Mouse (Mus musculus): ENCODE data around the gene Sppl2b. TPM values are rescaled to one million over a fixed set of nuclear protein-coding genes. Genes with fewer than 3 reads are reported as not detected.

Sppl2b gene
- total and polyA plus RNA-seq, 2 experiments from 2014 or later = 78.6 to 132 TPM

GRCm38 (mm10) chr10:80839848-80840247, 15.2 kb upstream of the Sppl2b start:
- Histone ChIP-seq H3K4me3 (ENCODE audit: low read depth, low read length) (no peak overlapping the region), H3K27me3 (ENCODE audit: insufficient read depth, low read length) (no peaks in the 10 kb centered on the region; the same call in 1 of the 2 replicates)
- WGBS = 56% methylated on average over 6 of the region's 6 CpGs

GRCm38 (mm10) chr10:80841685-80842084, 13.4 kb upstream of the Sppl2b start:
- DNase-seq (ENCODE audit: low spot score) (no peak), ATAC-seq (ENCODE audit: low FRiP score) (no peak)
- 80% methylated on average over 2 of the region's 2 CpGs for WGBS
- Histone ChIP-seq H3K27me3 (ENCODE audit: insufficient read depth, low read length) (peaks cover 7% of the 10 kb centered on the region; the same call in 1 of the 2 replicates), H3K9ac (replicated peaks; ENCODE audit: low read length, poor library complexity, severe bottlenecking) (no peak overlapping the region), H3K27ac (ENCODE audit: low read depth, low read length) (no peak overlapping the region), H3K4me3 (ENCODE audit: low read depth, low read length) (no peak overlapping the region), H3K4me2 (ENCODE audit: low read depth, low read length, poor library complexity, severe bottlenecking) (no peak overlapping the region), H3K9me3 (ENCODE audit: low read length) (no peaks in the 10 kb centered on the region), H3K4me1 (ENCODE audit: insufficient read depth, low read length) (no peaks in the 10 kb centered on the region), H3K36me3 (ENCODE audit: insufficient read depth, low read length) (no peaks in the 10 kb centered on the region)
- no peak for TF ChIP-seq CTCF (IDR thresholded peaks at IDR 0.05)

More at GRCm38 (mm10) chr10:80839848-80840247, 15.2 kb upstream of the Sppl2b start:
- H3K9ac ChIP-seq (replicated peaks; ENCODE audit: low read length, poor library complexity, severe bottlenecking) = no peak overlapping the region
- DNase-seq (ENCODE audit: low spot score) = no peak
- peaks cover 3% of the 10 kb centered on the region; the same call in 1 of the 2 replicates for H3K36me3 ChIP-seq (ENCODE audit: insufficient read depth, low read length)
- no peak for ATAC-seq (ENCODE audit: low FRiP score)
- H3K4me2 ChIP-seq (ENCODE audit: low read depth, low read length, poor library complexity, severe bottlenecking) = no peak overlapping the region
- H3K27ac ChIP-seq (ENCODE audit: low read depth, low read length) = no peak overlapping the region
- H3K9me3 ChIP-seq (ENCODE audit: low read length) = no peaks in the 10 kb centered on the region
- TF ChIP-seq CTCF (IDR thresholded peaks at IDR 0.05) = no peak
- no peaks in the 10 kb centered on the region for H3K4me1 ChIP-seq (ENCODE audit: insufficient read depth, low read length)

- H3K4me3 ChIP-seq (ENCODE audit: low read depth, low read length) = no peak overlapping the region
These were observed 12.7 kb upstream of the Sppl2b start for GRCm38 (mm10) chr10:80842334-80842733.

GRCm38 (mm10) chr10:80843087-80843930, 11.8 kb upstream of the Sppl2b start:
- DNase-seq (ENCODE audit: low spot score) = no peak

More at GRCm38 (mm10) chr10:80842334-80842733, 12.7 kb upstream of the Sppl2b start:
- H3K36me3 ChIP-seq (ENCODE audit: insufficient read depth, low read length) = no peaks in the 10 kb centered on the region
- H3K9ac ChIP-seq (replicated peaks; ENCODE audit: low read length, poor library complexity, severe bottlenecking) = no peak overlapping the region
- H3K4me1 ChIP-seq (ENCODE audit: insufficient read depth, low read length) = no peaks in the 10 kb centered on the region
- no peak overlapping the region for H3K27ac ChIP-seq (ENCODE audit: low read depth, low read length)
- no peak for TF ChIP-seq CTCF (IDR thresholded peaks at IDR 0.05)
- ATAC-seq (ENCODE audit: low FRiP score) (no peak), DNase-seq (ENCODE audit: low spot score) (no peak)
- H3K4me2 ChIP-seq (ENCODE audit: low read depth, low read length, poor library complexity, severe bottlenecking) = no peak overlapping the region
- peaks cover 7% of the 10 kb centered on the region; the same call in 1 of the 2 replicates for H3K27me3 ChIP-seq (ENCODE audit: insufficient read depth, low read length)
- H3K9me3 ChIP-seq (ENCODE audit: low read length) = no peaks in the 10 kb centered on the region
- 84% methylated on average over 15 of the region's 15 CpGs for WGBS

GRCm38 (mm10) chr10:80843931-80844547, 11.0 kb upstream of the Sppl2b start, which contains the start of gene Lingo3:
Gene Lingo3, minus strand, starts transcription at chr10:80844039.
- Histone ChIP-seq H3K9me3 (ENCODE audit: low read length) (no peaks in the 10 kb centered on the region), H3K36me3 (ENCODE audit: insufficient read depth, low read length) (no peaks in the 10 kb centered on the region), H3K9ac (replicated peaks; ENCODE audit: low read length, poor library complexity, severe bottlenecking) (peak within 1 kb of the TSS; percentile 86), H3K4me2 (ENCODE audit: low read depth, low read length, poor library complexity, severe bottlenecking) (peak within 1 kb of the TSS; percentile 86), H3K4me1 (ENCODE audit: insufficient read depth, low read length) (no peaks in the 10 kb centered on the region), H3K27me3 (ENCODE audit: insufficient read depth, low read length) (peaks cover 7% of the 10 kb centered on the region; the same call in 1 of the 2 replicates), H3K4me3 (ENCODE audit: low read depth, low read length) (peak within 1 kb of the TSS; percentile 70), H3K27ac (ENCODE audit: low read depth, low read length) (no peak within 1 kb of the TSS)
- ATAC-seq (ENCODE audit: low FRiP score) (peak; percentile 63), DNase-seq (ENCODE audit: low spot score) (peak; percentile 68)
- TF ChIP-seq CTCF (IDR thresholded peaks at IDR 0.05) = no peak
- 4% methylated on average over 40 of the region's 51 CpGs for WGBS

More at GRCm38 (mm10) chr10:80843087-80843930, 11.8 kb upstream of the Sppl2b start:
- Histone ChIP-seq H3K4me2 (ENCODE audit: low read depth, low read length, poor library complexity, severe bottlenecking) (peak overlapping the region; percentile 86), H3K4me1 (ENCODE audit: insufficient read depth, low read length) (no peaks in the 10 kb centered on the region), H3K9me3 (ENCODE audit: low read length) (no peaks in the 10 kb centered on the region), H3K9ac (replicated peaks; ENCODE audit: low read length, poor library complexity, severe bottlenecking) (peak overlapping the region; percentile 86), H3K36me3 (ENCODE audit: insufficient read depth, low read length) (no peaks in the 10 kb centered on the region), H3K4me3 (ENCODE audit: low read depth, low read length) (peak overlapping the region; percentile 70), H3K27ac (ENCODE audit: low read depth, low read length) (no peak overlapping the region), H3K27me3 (ENCODE audit: insufficient read depth, low read length) (peaks cover 7% of the 10 kb centered on the region; the same call in 1 of the 2 replicates)
- ATAC-seq (ENCODE audit: low FRiP score) = peak; percentile 45
- 6% methylated on average over 31 of the region's 32 CpGs for WGBS
- no peak for TF ChIP-seq CTCF (IDR thresholded peaks at IDR 0.05)
